Mouse (Mus musculus): ENCODE data around the gene Vgll4. TPM values are rescaled to one million over a fixed set of nuclear protein-coding genes. Genes with fewer than 3 reads are reported as not detected.

Vgll4 gene
- polyA plus RNA-seq, 1 experiment from 2014 or later, result 76.8 TPM

- 0 out of 2 replicates have a peak overlapping the region, but pooled peaks have one; percentile 13 for H3K27ac ChIP-seq
- DNase-seq (ENCODE audit: low spot score), result no peak
- H3K36me3 ChIP-seq, result no peaks in the 10 kb centered on the region
- H3K27me3 ChIP-seq (ENCODE audit: insufficient read depth, poor library complexity, severe bottlenecking), result no peaks in the 10 kb centered on the region
- peaks cover 63% of the 10 kb centered on the region for H3K4me1 ChIP-seq
- 43% methylated on average over 4 of the region's 4 CpGs for WGBS
- no peaks in the 10 kb centered on the region for H3K9me3 ChIP-seq
- no peak overlapping the region for H3K4me3 ChIP-seq
Observed at GRCm38 (mm10) chr6:114846153-114846772, 123.5 kb downstream of the Vgll4 start.

DNA sequence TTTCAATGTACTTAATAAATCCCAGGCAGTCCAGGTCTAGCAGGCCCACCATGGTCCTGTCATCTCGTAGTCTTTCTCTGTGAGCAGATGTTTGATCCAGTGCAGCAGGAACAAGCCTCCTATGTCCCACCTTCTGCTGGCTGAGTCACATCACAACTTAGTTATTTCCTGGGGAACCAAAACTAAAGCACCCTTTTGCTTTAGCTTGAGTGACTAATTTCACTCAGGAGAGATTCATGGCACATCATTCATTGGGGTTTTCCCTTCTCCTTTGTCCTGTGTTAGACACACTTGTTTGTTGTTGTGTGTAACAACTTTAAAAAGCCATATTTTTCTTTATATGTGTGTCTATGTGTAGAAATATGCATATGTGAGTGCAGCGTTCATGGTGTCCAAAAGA lies 126.9 kb downstream of the Vgll4 start:
- Histone ChIP-seq H3K4me3 (no peak overlapping the region), H3K4me1 (peaks cover 57% of the 10 kb centered on the region), H3K9me3 (no peaks in the 10 kb centered on the region), H3K27me3 (ENCODE audit: insufficient read depth, poor library complexity, severe bottlenecking) (no peaks in the 10 kb centered on the region), H3K27ac (no peak overlapping the region), H3K36me3 (no peaks in the 10 kb centered on the region)
- WGBS, result 89% methylated on average over 2 of the region's 2 CpGs
- DNase-seq (ENCODE audit: low spot score), result no peak

GRCm38 (mm10) chr6:114842131-114842530 lies 127.7 kb downstream of the Vgll4 start:
- Histone ChIP-seq H3K9me3 (no peaks in the 10 kb centered on the region), H3K27me3 (ENCODE audit: insufficient read depth, poor library complexity, severe bottlenecking) (no peaks in the 10 kb centered on the region), H3K4me1 (peaks cover 57% of the 10 kb centered on the region), H3K4me3 (no peak overlapping the region), H3K36me3 (0 out of 2 replicates have a peak, but pooled peaks cover 2% of the 10 kb centered on the region), H3K27ac (0 out of 2 replicates have a peak overlapping the region, but pooled peaks have one; percentile 36)
- no peak for DNase-seq (ENCODE audit: low spot score)
- WGBS, result 75% methylated on average over 3 of the region's 3 CpGs

GRCm38 (mm10) chr6:114840012-114840411 lies 129.8 kb downstream of the Vgll4 start:
- no peaks in the 10 kb centered on the region for H3K27me3 ChIP-seq (ENCODE audit: insufficient read depth, poor library complexity, severe bottlenecking)
- WGBS, result 84% methylated on average over 7 of the region's 7 CpGs
- H3K27ac ChIP-seq, result peak overlapping the region; percentile 37
- DNase-seq (ENCODE audit: low spot score), result no peak
- H3K9me3 ChIP-seq, result no peaks in the 10 kb centered on the region
- no peak overlapping the region for H3K4me3 ChIP-seq
- H3K4me1 ChIP-seq, result peaks cover 52% of the 10 kb centered on the region
- 0 out of 2 replicates have a peak, but pooled peaks cover 2% of the 10 kb centered on the region for H3K36me3 ChIP-seq

DNA sequence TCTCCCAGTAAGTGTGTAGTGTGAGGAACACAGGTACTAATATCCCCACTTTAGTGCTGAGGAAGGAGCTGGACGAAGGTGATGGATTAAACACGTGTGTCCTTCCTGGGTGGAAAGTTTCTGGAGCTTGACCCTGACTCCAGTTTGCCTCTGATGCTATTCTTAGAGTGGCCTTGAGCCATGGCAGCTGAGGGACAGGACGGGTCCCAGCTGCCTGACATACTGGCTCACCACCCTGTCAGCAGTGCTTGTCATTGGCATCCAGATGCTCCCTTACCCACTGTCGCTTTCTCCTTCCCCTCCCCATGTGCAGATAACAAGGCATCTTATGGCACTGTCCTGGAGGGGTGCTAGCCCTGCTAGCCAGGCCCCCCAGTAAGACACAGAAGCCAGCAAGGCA lies 130.9 kb downstream of the Vgll4 start:
- peaks cover 62% of the 10 kb centered on the region for H3K4me1 ChIP-seq
- H3K27ac ChIP-seq, result peak overlapping the region; percentile 60
- H3K36me3 ChIP-seq, result 0 out of 2 replicates have a peak, but pooled peaks cover 2% of the 10 kb centered on the region
- DNase-seq (ENCODE audit: low spot score), result no peak
- H3K4me3 ChIP-seq, result no peak overlapping the region
- WGBS, result 37% methylated on average over 4 of the region's 4 CpGs
- no peaks in the 10 kb centered on the region for H3K27me3 ChIP-seq (ENCODE audit: insufficient read depth, poor library complexity, severe bottlenecking)
- no peaks in the 10 kb centered on the region for H3K9me3 ChIP-seq

- H3K27me3 ChIP-seq (ENCODE audit: insufficient read depth, poor library complexity, severe bottlenecking), result no peaks in the 10 kb centered on the region
- H3K27ac ChIP-seq, result peak overlapping the region; percentile 80; the same call in 1 of the 2 replicates
- H3K4me3 ChIP-seq, result no peak overlapping the region
- DNase-seq (ENCODE audit: low spot score), result no peak
- 0 out of 2 replicates have a peak, but pooled peaks cover 2% of the 10 kb centered on the region for H3K36me3 ChIP-seq
- H3K4me1 ChIP-seq, result peaks cover 80% of the 10 kb centered on the region
- 76% methylated on average over 3 of the region's 3 CpGs for WGBS
- H3K9me3 ChIP-seq, result no peaks in the 10 kb centered on the region
Observed at GRCm38 (mm10) chr6:114836433-114836832, 133.4 kb downstream of the Vgll4 start.

GRCm38 (mm10) chr6:114835752-114836151 lies 134.0 kb downstream of the Vgll4 start:
- WGBS, result 82% methylated on average over 1 of the region's 1 CpGs
- Histone ChIP-seq H3K27ac (no peak overlapping the region), H3K27me3 (ENCODE audit: insufficient read depth, poor library complexity, severe bottlenecking) (no peaks in the 10 kb centered on the region), H3K9me3 (no peaks in the 10 kb centered on the region), H3K4me3 (no peak overlapping the region), H3K4me1 (peaks cover 74% of the 10 kb centered on the region), H3K36me3 (0 out of 2 replicates have a peak, but pooled peaks cover 2% of the 10 kb centered on the region)
- no peak for DNase-seq (ENCODE audit: low spot score)

DNA sequence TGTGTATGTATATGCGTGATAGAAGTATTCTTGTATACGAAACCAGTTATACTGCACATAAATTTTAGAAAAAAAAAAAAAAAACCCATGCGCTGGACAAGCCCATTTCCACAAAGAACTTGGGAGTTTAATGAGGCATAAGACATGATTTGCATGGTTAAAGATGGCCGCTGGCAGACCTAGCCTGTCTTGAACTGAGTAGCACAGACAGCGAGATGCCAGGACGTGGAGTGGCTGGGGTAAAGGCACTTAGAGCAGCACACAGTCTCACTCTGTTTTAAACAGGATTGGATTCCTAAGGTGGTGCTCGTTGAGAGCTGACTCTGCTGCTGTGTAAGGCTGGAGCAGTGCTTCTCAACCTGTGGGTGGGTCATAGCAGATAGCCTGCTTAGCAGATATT lies 134.4 kb downstream of the Vgll4 start:
- H3K27me3 ChIP-seq (ENCODE audit: insufficient read depth, poor library complexity, severe bottlenecking), result no peaks in the 10 kb centered on the region
- 0 out of 2 replicates have a peak, but pooled peaks cover 2% of the 10 kb centered on the region for H3K36me3 ChIP-seq
- H3K9me3 ChIP-seq, result no peaks in the 10 kb centered on the region
- H3K4me1 ChIP-seq, result peaks cover 70% of the 10 kb centered on the region
- WGBS, result 86% methylated on average over 7 of the region's 7 CpGs
- no peak for DNase-seq (ENCODE audit: low spot score)
- no peak overlapping the region for H3K27ac ChIP-seq
- H3K4me3 ChIP-seq, result no peak overlapping the region

- WGBS, result 51% methylated on average over 4 of the region's 4 CpGs
- H3K4me1 ChIP-seq, result peaks cover 55% of the 10 kb centered on the region
- peak; percentile 70 for DNase-seq (ENCODE audit: low spot score)
- H3K9me3 ChIP-seq, result no peaks in the 10 kb centered on the region
- H3K4me3 ChIP-seq, result no peak overlapping the region
- 0 out of 2 replicates have a peak, but pooled peaks cover 2% of the 10 kb centered on the region for H3K36me3 ChIP-seq
- no peaks in the 10 kb centered on the region for H3K27me3 ChIP-seq (ENCODE audit: insufficient read depth, poor library complexity, severe bottlenecking)
- peak overlapping the region; percentile 6 for H3K27ac ChIP-seq
Observed at GRCm38 (mm10) chr6:114833791-114834346, 135.9 kb downstream of the Vgll4 start.

DNA sequence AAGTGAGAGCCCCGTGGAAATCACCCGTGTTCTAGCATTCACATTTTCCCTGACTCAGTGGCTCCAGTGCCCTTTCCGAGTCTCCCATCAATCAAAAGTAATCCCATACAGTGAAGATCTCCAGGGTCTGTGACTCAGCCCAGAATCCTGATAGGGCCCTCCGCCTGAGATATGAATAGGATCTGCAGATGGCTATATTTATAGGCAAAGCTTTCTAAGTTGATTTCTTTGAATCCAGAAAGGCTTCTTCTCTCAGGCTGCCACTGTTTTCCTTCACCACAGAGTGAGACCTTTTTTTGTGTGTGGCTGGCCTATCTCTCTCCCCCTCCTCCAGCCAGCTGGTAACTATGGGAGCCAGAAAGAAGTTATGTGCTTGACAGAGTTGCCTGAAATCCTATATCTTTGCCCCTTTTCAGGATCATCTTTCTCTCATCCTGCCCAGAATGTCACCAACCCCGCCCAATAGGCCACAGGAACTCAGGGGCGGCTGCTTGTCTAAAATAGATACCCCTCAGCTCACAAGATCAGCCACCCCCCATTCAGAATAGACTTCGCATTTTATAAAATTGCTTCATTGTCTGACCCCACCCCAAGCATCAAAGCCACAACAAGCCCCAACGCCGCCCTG lies 136.6 kb downstream of the Vgll4 start:
- peaks cover 51% of the 10 kb centered on the region for H3K4me1 ChIP-seq
- no peaks in the 10 kb centered on the region for H3K9me3 ChIP-seq
- no peak overlapping the region for H3K4me3 ChIP-seq
- H3K27me3 ChIP-seq (ENCODE audit: insufficient read depth, poor library complexity, severe bottlenecking), result no peaks in the 10 kb centered on the region
- 60% methylated on average over 9 of the region's 9 CpGs for WGBS
- H3K36me3 ChIP-seq, result 0 out of 2 replicates have a peak, but pooled peaks cover 2% of the 10 kb centered on the region
- peak overlapping the region; percentile 6 for H3K27ac ChIP-seq
- peak; percentile 64 for DNase-seq (ENCODE audit: low spot score)

GRCm38 (mm10) chr6:114831807-114832206 lies 138.0 kb downstream of the Vgll4 start:
- peaks cover 44% of the 10 kb centered on the region for H3K4me1 ChIP-seq
- no peaks in the 10 kb centered on the region for H3K27me3 ChIP-seq (ENCODE audit: insufficient read depth, poor library complexity, severe bottlenecking)
- H3K27ac ChIP-seq, result no peak overlapping the region
- no peak for DNase-seq (ENCODE audit: low spot score)
- H3K36me3 ChIP-seq, result no peaks in the 10 kb centered on the region
- 81% methylated on average over 3 of the region's 3 CpGs for WGBS
- no peaks in the 10 kb centered on the region for H3K9me3 ChIP-seq
- no peak overlapping the region for H3K4me3 ChIP-seq

DNA sequence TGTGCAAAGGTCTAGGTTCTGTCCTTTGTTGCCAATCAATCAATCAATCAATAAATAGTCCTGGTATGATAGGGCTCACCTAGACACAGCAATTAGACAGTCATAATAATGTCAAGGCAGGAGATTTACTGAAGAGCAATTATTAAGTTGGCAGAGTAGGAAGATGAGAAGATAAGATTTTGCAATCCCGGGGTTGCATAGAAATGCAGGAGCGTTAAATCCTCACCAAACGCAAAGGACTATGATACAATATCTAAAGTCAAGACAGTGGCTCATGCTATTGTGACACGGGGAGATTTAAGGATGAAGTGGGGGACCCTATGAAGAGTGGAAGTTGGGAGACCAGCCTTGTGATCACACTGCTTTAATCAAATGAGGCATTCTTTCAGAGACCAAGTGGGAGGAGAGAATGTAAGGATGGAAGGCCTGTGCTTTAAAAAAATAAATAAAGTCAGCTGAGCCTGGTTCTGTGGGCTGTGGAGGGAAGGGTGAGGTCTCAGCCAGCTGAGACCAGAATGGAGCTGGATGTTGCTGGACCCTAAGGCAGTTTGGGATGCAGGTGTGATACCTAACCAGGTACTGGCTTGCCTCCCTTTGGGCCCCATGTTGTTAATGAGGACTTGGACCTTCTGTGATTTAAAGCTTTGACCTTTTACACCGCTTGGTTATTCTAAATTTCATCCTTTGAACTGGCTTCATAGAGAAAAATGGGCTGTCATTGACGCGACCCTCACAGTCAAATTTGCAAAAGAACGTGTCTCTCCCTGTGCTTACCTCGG lies 139.9 kb downstream of the Vgll4 start:
- no peak for DNase-seq (ENCODE audit: low spot score)
- H3K27me3 ChIP-seq (ENCODE audit: insufficient read depth, poor library complexity, severe bottlenecking), result no peaks in the 10 kb centered on the region
- no peak overlapping the region for H3K4me3 ChIP-seq
- WGBS, result 87% methylated on average over 9 of the region's 9 CpGs
- no peaks in the 10 kb centered on the region for H3K36me3 ChIP-seq
- H3K9me3 ChIP-seq, result no peaks in the 10 kb centered on the region
- no peak overlapping the region for H3K27ac ChIP-seq
- peaks cover 38% of the 10 kb centered on the region for H3K4me1 ChIP-seq
